Mouse (Mus musculus) stomach, postnatal 0 days (tissue): ENCODE results near the gene Snd1. TPM values are rescaled to one million over a fixed set of nuclear protein-coding genes. Genes with fewer than 3 reads are reported as not detected.

Experiments used
- ATAC-seq: fragments of 200-750 bp; cut with Nextera tagmentation; 2 replicates; pipeline ENCODE4 v1.8.0; 2017; ENCODE audit not compliant: low FRiP score, low TSS enrichment
- DNase-seq: peaks from one replicate; pipeline ENCODE4 v3.0.0-alpha.2; 2016; ENCODE audit warnings: low spot score
- H3K27ac ChIP-seq: fragments of 300-500 bp; sonication (generic); replicated peaks from 2 replicates; pipeline ENCODE4 v1.5.1; 2014; ENCODE audit warnings: mild to moderate bottlenecking, control low read depth
- H3K27me3 ChIP-seq: fragments of 300-500 bp; sonication (generic); 2 replicates; pipeline ENCODE4 v1.6.1; 2014; ENCODE audit warnings: low read length; ENCODE audit not compliant: control insufficient read depth, insufficient read depth
- H3K36me3 ChIP-seq: fragments of 300-500 bp; sonication (generic); 2 replicates; pipeline ENCODE4 v1.6.1; 2014; ENCODE audit warnings: low read length, mixed read lengths; ENCODE audit not compliant: control insufficient read depth, insufficient read depth
- H3K4me1 ChIP-seq: fragments of 300-500 bp; sonication (generic); replicated peaks from 2 replicates; pipeline ENCODE4 v1.6.1; 2014; ENCODE audit warnings: antibody characterized with exemption; ENCODE audit not compliant: control insufficient read depth, insufficient read depth
- H3K4me2 ChIP-seq: fragments of 300-500 bp; sonication (generic); replicated peaks from 2 replicates; pipeline ENCODE4 v1.6.1; 2014; ENCODE audit warnings: low read depth, mild to moderate bottlenecking, control low read depth, moderate library complexity
- H3K4me3 ChIP-seq: fragments of 300-500 bp; sonication (generic); 2 replicates; pipeline ENCODE4 v1.5.1; 2014; ENCODE audit warnings: low read depth, low read length, control low read depth
- H3K9ac ChIP-seq: fragments of 300-500 bp; sonication (generic); 2 replicates; pipeline ENCODE4 v1.6.1; 2014; ENCODE audit warnings: mild to moderate bottlenecking, low read length, control low read depth, mixed read lengths
- H3K9me3 ChIP-seq: fragments of 300-500 bp; sonication (generic); 2 replicates; pipeline ENCODE4 v1.6.1; 2016; ENCODE audit warnings: low read length; ENCODE audit not compliant: control insufficient read depth
- CTCF ChIP-seq: IDR thresholded peaks from 2 replicates; pipeline ENCODE4 v1.5.1; 2016; ENCODE audit warnings: antibody characterized with exemption, low read depth, mild to moderate bottlenecking, moderate library complexity
- EP300 ChIP-seq: optimal IDR thresholded peaks from 2 replicates; pipeline ENCODE3; 2016; ENCODE audit warnings: antibody characterized with exemption
- WGBS: fragments of 180-500 bp; shearing (Covaris S2); extraction: QIAGEN DNeasy Blood & Tissue Kit; methylation state at CpG from one replicate; pipeline ENCODE4 v1.1.7; 2014; 5-methylcytosine and 5-hydroxymethylcytosine counted together
- polyA plus RNA-seq: library from polyadenylated mRNA; unstranded; fragments of >200 nt; fragmentation: Nextera tagmentation; extraction: Ambion mirVana; gene quantifications from 2 replicates; pipeline ENCODE4 v1.2.1, GENCODE M21; 2015

The Snd1 gene
- polyA plus RNA-seq, 1 experiment from 2014 or later = 81.3 TPM

GRCm38 (mm10) chr6:28931234-28931633 is 456.3 kb downstream of the Snd1 start:
- WGBS = 42% methylated on average over 9 of the region's 9 CpGs
- Histone ChIP-seq H3K27ac (no peak overlapping the region), H3K4me3 (no peak overlapping the region), H3K36me3 (no peaks in the 10 kb centered on the region), H3K4me1 (no peaks in the 10 kb centered on the region), H3K4me2 (no peak overlapping the region), H3K9me3 (no peaks in the 10 kb centered on the region), H3K27me3 (no peaks in the 10 kb centered on the region), H3K9ac (no peak overlapping the region)
- DNase-seq (no peak), ATAC-seq (no peak)
- no peak for TF ChIP-seq CTCF
- no peak for TF ChIP-seq EP300

- no peak for TF ChIP-seq CTCF
- no peak for TF ChIP-seq EP300
- H3K27me3 ChIP-seq = no peaks in the 10 kb centered on the region
- no peak overlapping the region for H3K27ac ChIP-seq
- H3K9ac ChIP-seq = no peak overlapping the region
- H3K4me1 ChIP-seq = no peaks in the 10 kb centered on the region
- H3K4me2 ChIP-seq = peak overlapping the region; percentile 38
- ATAC-seq = 0 out of 2 replicates have a peak, but pooled peaks have one; percentile 38
- 4% methylated on average over 10 of the region's 13 CpGs for WGBS
- DNase-seq = no peak
- no peaks in the 10 kb centered on the region for H3K9me3 ChIP-seq
- no peaks in the 10 kb centered on the region for H3K36me3 ChIP-seq
- H3K4me3 ChIP-seq = 0 out of 2 replicates have a peak overlapping the region, but pooled peaks have one; percentile 6
Observed at GRCm38 (mm10) chr6:28931636-28932327, 456.8 kb downstream of the Snd1 start.

GRCm38 (mm10) chr6:28932328-28932937 is 457.5 kb downstream of the Snd1 start:
- Histone ChIP-seq H3K27ac (no peak overlapping the region), H3K4me1 (no peaks in the 10 kb centered on the region), H3K4me3 (0 out of 2 replicates have a peak overlapping the region, but pooled peaks have one; percentile 6), H3K9ac (peak overlapping the region; percentile 48; the same call in 1 of the 2 replicates), H3K4me2 (peak overlapping the region; percentile 38), H3K36me3 (no peaks in the 10 kb centered on the region), H3K27me3 (no peaks in the 10 kb centered on the region), H3K9me3 (no peaks in the 10 kb centered on the region)
- ATAC-seq (no peak), DNase-seq (no peak)
- no peak for TF ChIP-seq EP300
- no peak for TF ChIP-seq CTCF
- WGBS = 12% methylated on average over 19 of the region's 19 CpGs

- Histone ChIP-seq H3K9me3 (no peaks in the 10 kb centered on the region), H3K36me3 (no peaks in the 10 kb centered on the region), H3K4me2 (no peak overlapping the region), H3K4me1 (no peaks in the 10 kb centered on the region), H3K4me3 (no peak overlapping the region), H3K27me3 (no peaks in the 10 kb centered on the region), H3K27ac (no peak overlapping the region), H3K9ac (no peak overlapping the region)
- no peak for DNase-seq
- ATAC-seq = no peak
- TF ChIP-seq CTCF (no peak), EP300 (no peak)
- 87% methylated on average over 7 of the region's 7 CpGs for WGBS
Observed at GRCm38 (mm10) chr6:28935736-28936135, 460.8 kb downstream of the Snd1 start.

- Histone ChIP-seq H3K4me2 (no peak overlapping the region), H3K4me1 (no peaks in the 10 kb centered on the region), H3K9ac (no peak overlapping the region), H3K9me3 (no peaks in the 10 kb centered on the region), H3K36me3 (no peaks in the 10 kb centered on the region), H3K27ac (no peak overlapping the region), H3K4me3 (no peak overlapping the region), H3K27me3 (no peaks in the 10 kb centered on the region)
- WGBS = 62% methylated on average over 9 of the region's 9 CpGs
- no peak for TF ChIP-seq EP300
- TF ChIP-seq CTCF = no peak
- DNase-seq (no peak), ATAC-seq (no peak)
Observed at GRCm38 (mm10) chr6:28947254-28947653, 472.3 kb downstream of the Snd1 start.

- H3K9ac ChIP-seq = no peak overlapping the region
- H3K4me1 ChIP-seq = no peaks in the 10 kb centered on the region
- no peak overlapping the region for H3K4me3 ChIP-seq
- peak; percentile 76 for DNase-seq
- no peaks in the 10 kb centered on the region for H3K36me3 ChIP-seq
- H3K27me3 ChIP-seq = no peaks in the 10 kb centered on the region
- no peak overlapping the region for H3K27ac ChIP-seq
- no peak overlapping the region for H3K4me2 ChIP-seq
- ATAC-seq = no peak
- H3K9me3 ChIP-seq = no peaks in the 10 kb centered on the region
- WGBS = 18% methylated on average over 12 of the region's 12 CpGs
- TF ChIP-seq CTCF = peak; percentile 84
- no peak for TF ChIP-seq EP300
Observed at GRCm38 (mm10) chr6:28949269-28949668, 474.3 kb downstream of the Snd1 start.
